Mouse (Mus musculus) spleen, adult 2 months (tissue): ENCODE measurements around the gene Kcng4. TPM values are rescaled to one million over a fixed set of nuclear protein-coding genes. Genes with fewer than 3 reads are reported as not detected.

ENCODE experiments used
- DNase-seq, 2 experiments: peaks; one replicate each; pipeline versions ENCODE4 v3.0.0 to v3.0.0-alpha.2; 2012 to 2021; ENCODE audit warnings: low spot score in 2 of 2, low read depth in 1 of 2
- H3K27ac ChIP-seq: fragments of 200-500 bp; 2 replicates; pipeline ENCODE4 v1.5.1; 2012; ENCODE audit warnings: low read length, inconsistent platforms; ENCODE audit not compliant: insufficient read depth
- H3K27me3 ChIP-seq: fragments of 200-500 bp; 2 replicates; pipeline ENCODE4 v1.6.1; 2012; ENCODE audit warnings: mild to moderate bottlenecking, moderate library complexity, low read length, inconsistent platforms; ENCODE audit not compliant: control insufficient read depth, insufficient read depth
- H3K36me3 ChIP-seq: fragments of 200-500 bp; 2 replicates; pipeline ENCODE4 v1.6.1; 2012; ENCODE audit warnings: mild to moderate bottlenecking, low read length, inconsistent platforms; ENCODE audit not compliant: control insufficient read depth, insufficient read depth
- H3K4me1 ChIP-seq: fragments of 200-500 bp; 2 replicates; pipeline ENCODE4 v1.6.1; 2011; ENCODE audit warnings: inconsistent platforms; ENCODE audit not compliant: control insufficient read depth, insufficient read depth, insufficient read length
- H3K4me3 ChIP-seq: fragments of 200-500 bp; 2 replicates; pipeline ENCODE4 v1.5.1; 2011; ENCODE audit warnings: mild to moderate bottlenecking, inconsistent platforms; ENCODE audit not compliant: insufficient read depth, insufficient read length; ENCODE audit errors: extremely low read depth
- CTCF ChIP-seq: fragments of 200-500 bp; IDR thresholded peaks from 2 replicates; pipeline ENCODE4 v1.5.1; 2011; ENCODE audit warnings: mild to moderate bottlenecking, inconsistent platforms; ENCODE audit not compliant: insufficient read depth, insufficient read length, insufficient replicate concordance; ENCODE audit errors: extremely low read depth
- POLR2A ChIP-seq: fragments of 200-500 bp; IDR thresholded peaks from 2 replicates; pipeline ENCODE4 v1.6.1; 2011; ENCODE audit warnings: low read depth, low read length, inconsistent platforms
- WGBS: fragments of 180-500 bp; shearing (Covaris S2); methylation state at CpG from one replicate; pipeline ENCODE4 v1.1.7; 2018; 5-methylcytosine and 5-hydroxymethylcytosine counted together
- polyA plus RNA-seq: library from polyadenylated mRNA; depleted of rRNA; stranded (reverse); fragments of >200 nt; gene quantifications from 2 replicates; pipeline ENCODE4 v1.2.3, GENCODE M21; 2012

Kcng4 gene
- polyA plus RNA-seq, 1 experiment = 0.16 TPM

GRCm38 (mm10) chr8:119625788-119626187, 9.7 kb downstream of the Kcng4 start:
- no peak overlapping the region for H3K27ac ChIP-seq
- TF ChIP-seq CTCF = no peak
- no peak for TF ChIP-seq POLR2A
- H3K4me3 ChIP-seq = no peak overlapping the region
- H3K27me3 ChIP-seq = no peaks in the 10 kb centered on the region
- DNase-seq = no peak
- 92% methylated on average over 22 of the region's 22 CpGs for WGBS
- no peaks in the 10 kb centered on the region for H3K4me1 ChIP-seq
- no peaks in the 10 kb centered on the region for H3K36me3 ChIP-seq

GRCm38 (mm10) chr8:119624916-119625315, 10.6 kb downstream of the Kcng4 start:
- no peak for TF ChIP-seq CTCF
- no peak for TF ChIP-seq POLR2A
- Histone ChIP-seq H3K4me1 (no peaks in the 10 kb centered on the region), H3K36me3 (no peaks in the 10 kb centered on the region), H3K27me3 (no peaks in the 10 kb centered on the region), H3K4me3 (no peak overlapping the region), H3K27ac (no peak overlapping the region)
- WGBS = 89% methylated on average over 7 of the region's 7 CpGs
- no peak for DNase-seq

- Histone ChIP-seq H3K27me3 (no peaks in the 10 kb centered on the region), H3K4me3 (no peak overlapping the region), H3K4me1 (no peaks in the 10 kb centered on the region), H3K27ac (no peak overlapping the region), H3K36me3 (no peaks in the 10 kb centered on the region)
- TF ChIP-seq POLR2A (no peak), CTCF (no peak)
- no peak for DNase-seq
- 72% methylated on average over 1 of the region's 1 CpGs for WGBS
Observed at GRCm38 (mm10) chr8:119623744-119624143, 11.7 kb downstream of the Kcng4 start.

DNA sequence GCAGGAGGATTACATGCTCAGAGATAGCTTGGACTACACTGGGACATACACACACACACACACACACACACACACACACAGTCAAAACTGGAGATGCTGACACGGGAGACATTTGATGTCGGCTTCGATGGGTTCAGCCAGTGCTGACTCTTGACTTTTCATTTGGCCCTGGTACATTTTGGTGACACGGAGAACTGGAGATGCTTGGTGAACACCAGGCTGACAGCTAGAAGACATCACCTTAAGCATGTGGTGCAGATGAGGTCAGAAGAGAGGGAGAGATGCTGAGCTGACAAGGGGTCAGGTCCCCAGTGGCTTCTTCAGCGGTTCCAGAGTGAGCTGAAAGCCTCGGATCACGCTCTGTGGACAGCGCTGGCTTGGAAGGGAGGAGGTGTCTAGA, 12.4 kb downstream of the Kcng4 start:
- WGBS = 88% methylated on average over 8 of the region's 8 CpGs
- H3K36me3 ChIP-seq = no peaks in the 10 kb centered on the region
- H3K4me3 ChIP-seq = no peak overlapping the region
- H3K27ac ChIP-seq = no peak overlapping the region
- no peaks in the 10 kb centered on the region for H3K27me3 ChIP-seq
- TF ChIP-seq POLR2A (no peak), CTCF (no peak)
- no peaks in the 10 kb centered on the region for H3K4me1 ChIP-seq
- no peak for DNase-seq

DNA sequence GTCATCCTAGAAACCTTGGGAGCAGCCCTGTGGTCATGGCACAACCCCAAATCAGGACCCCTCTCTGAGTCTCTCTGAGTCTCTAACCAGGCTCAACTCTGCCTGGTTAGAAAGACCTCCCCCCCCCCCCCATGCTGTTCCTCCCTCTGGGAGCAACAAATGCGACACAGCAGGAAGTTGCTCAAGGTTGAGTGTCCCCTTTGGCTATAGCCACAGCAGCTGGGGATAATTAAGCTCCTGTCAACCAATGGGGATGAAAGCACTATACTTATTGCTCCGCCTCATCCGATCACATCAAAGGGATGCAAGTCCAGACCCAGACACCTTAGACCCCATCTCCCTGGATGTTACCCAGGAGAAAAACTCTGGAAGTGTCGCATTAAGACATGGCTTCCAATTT, 12.9 kb downstream of the Kcng4 start:
- no peak for TF ChIP-seq CTCF
- no peak for TF ChIP-seq POLR2A
- no peaks in the 10 kb centered on the region for H3K27me3 ChIP-seq
- H3K4me1 ChIP-seq = no peaks in the 10 kb centered on the region
- WGBS = 66% methylated on average over 4 of the region's 4 CpGs
- H3K4me3 ChIP-seq = no peak overlapping the region
- no peak for DNase-seq
- H3K36me3 ChIP-seq = no peaks in the 10 kb centered on the region
- no peak overlapping the region for H3K27ac ChIP-seq

GRCm38 (mm10) chr8:119620848-119621465, 14.5 kb downstream of the Kcng4 start:
- no peak for TF ChIP-seq POLR2A
- TF ChIP-seq CTCF = no peak
- Histone ChIP-seq H3K27ac (no peak overlapping the region), H3K36me3 (no peaks in the 10 kb centered on the region), H3K27me3 (no peaks in the 10 kb centered on the region), H3K4me3 (no peak overlapping the region), H3K4me1 (no peaks in the 10 kb centered on the region)
- 87% methylated on average over 14 of the region's 14 CpGs for WGBS
- DNase-seq = no peak

DNA sequence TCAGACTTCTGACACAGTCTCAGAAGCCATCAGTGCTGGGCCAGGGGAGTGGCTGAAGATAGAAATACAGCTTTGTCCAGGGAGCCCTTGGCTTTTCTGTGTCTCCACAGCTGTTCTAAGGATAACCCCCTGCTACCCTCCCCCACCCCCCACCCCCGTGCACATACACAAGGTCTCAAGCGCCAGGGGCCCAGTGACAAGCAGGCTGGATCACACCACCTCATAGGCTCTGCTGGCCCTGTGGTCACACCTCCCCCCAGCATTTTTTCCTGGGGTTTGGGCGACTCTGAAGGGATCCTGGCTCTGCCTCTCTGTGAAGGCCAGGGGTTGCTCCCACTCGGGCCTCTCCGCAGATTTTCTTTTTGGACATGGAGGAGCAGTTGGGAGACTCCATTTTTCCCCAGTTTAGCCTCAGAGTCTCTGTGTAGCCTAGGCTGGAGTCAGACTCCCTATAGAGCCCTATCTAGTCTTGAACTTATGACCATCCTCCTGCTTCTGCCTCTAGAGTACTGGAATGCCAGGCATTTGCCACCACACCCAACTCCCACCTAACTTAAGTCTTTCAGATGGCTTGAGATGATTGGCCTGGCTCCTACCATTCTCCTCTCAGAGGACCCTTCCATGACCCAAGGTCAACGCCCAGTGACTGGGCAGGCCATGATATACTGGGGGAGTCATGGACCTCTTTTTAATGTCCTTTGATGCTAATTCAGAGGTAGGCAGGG, 15.2 kb downstream of the Kcng4 start:
- no peak overlapping the region for H3K27ac ChIP-seq
- no peaks in the 10 kb centered on the region for H3K36me3 ChIP-seq
- TF ChIP-seq POLR2A (no peak), CTCF (no peak)
- 76% methylated on average over 6 of the region's 6 CpGs for WGBS
- no peak overlapping the region for H3K4me3 ChIP-seq
- H3K4me1 ChIP-seq = no peaks in the 10 kb centered on the region
- DNase-seq = no peak
- H3K27me3 ChIP-seq = no peaks in the 10 kb centered on the region
